Mouse (Mus musculus): Measurements from ENCODE around the gene Mif4gd.

The Mif4gd gene
- long read RNA-seq, experiment 1, transcript Mif4gd-208 (4 exons, 621 nt) = minor isoform, 5 of 87 reads
- long read RNA-seq, experiment 1, transcript Mif4gd-201 (6 exons, 1,372 nt) = major isoform, 44 of 87 reads
- long read RNA-seq, experiment 1, partial matches to known transcripts = 7 of 87 reads
- long read RNA-seq, experiment 1, other reads (novel, unspliced or antisense) = 20 of 87 reads
- long read RNA-seq, experiment 2, transcript Mif4gd-201 (6 exons, 1,372 nt) = major isoform, 17 of 32 reads
- long read RNA-seq, experiment 2, partial matches to known transcripts = 3 of 32 reads
- long read RNA-seq, experiment 2, other reads (novel, unspliced or antisense) = 10 of 32 reads

GRCm38 (mm10) chr11:115612410-115613137 lies at the start of gene Mif4gd:
TSS of gene Mif4gd (minus strand) at chr11:115612969.
- intact Hi-C loops (cut with DNase I) = no loop called here

- intact Hi-C loops (cut with DNase I) = no loop called here
Measured at GRCm38 (mm10) chr11:115660376-115660775, 47.6 kb upstream of the Mif4gd start.

- intact Hi-C loops (cut with DNase I) = no loop called here
Measured at GRCm38 (mm10) chr11:115658521-115658920, 45.8 kb upstream of the Mif4gd start.

GRCm38 (mm10) chr11:115654128-115654527 lies 41.4 kb upstream of the Mif4gd start:
- intact Hi-C loops (cut with DNase I) = no loop called here

- intact Hi-C loops (cut with DNase I) = no loop called here
Measured at GRCm38 (mm10) chr11:115653194-115653593, 40.4 kb upstream of the Mif4gd start.

- intact Hi-C loops (cut with DNase I) = no loop called here
Measured at GRCm38 (mm10) chr11:115651680-115652079, 38.9 kb upstream of the Mif4gd start.

- intact Hi-C loops (cut with DNase I) = loop anchor here (5.0 kb wide), 1 partner anchor 163 kb away; the partner anchor contains the start of genes Caskin2 and Tsen54
Measured at GRCm38 (mm10) chr11:115649706-115650105, 36.9 kb upstream of the Mif4gd start.

- intact Hi-C loops (cut with DNase I) = loop anchor here (2.0 to 5.0 kb wide), 2 partner anchors 67 to 165 kb away; partner anchors contain the start of genes Caskin2 and Tsen54
Measured at GRCm38 (mm10) chr11:115647459-115647858, 34.7 kb upstream of the Mif4gd start.

GRCm38 (mm10) chr11:115646439-115646838 lies 33.7 kb upstream of the Mif4gd start:
- intact Hi-C loops (cut with DNase I) = loop anchor here (2.0 to 5.0 kb wide), 2 partner anchors 68 to 166 kb away; partner anchors contain the start of genes Caskin2 and Tsen54

GRCm38 (mm10) chr11:115645498-115645897 lies 32.7 kb upstream of the Mif4gd start:
- intact Hi-C loops (cut with DNase I) = loop anchor here (5.0 kb wide), 1 partner anchor 167 kb away; the partner anchor contains the start of genes Caskin2 and Tsen54

- intact Hi-C loops (cut with DNase I) = no loop called here
Measured at GRCm38 (mm10) chr11:115644308-115644707, 31.5 kb upstream of the Mif4gd start.

- intact Hi-C loops (cut with DNase I) = no loop called here
Measured at GRCm38 (mm10) chr11:115643265-115643664, 30.5 kb upstream of the Mif4gd start.

- intact Hi-C loops (cut with DNase I) = no loop called here
Measured at GRCm38 (mm10) chr11:115642705-115643104, 29.9 kb upstream of the Mif4gd start.

- intact Hi-C loops (cut with DNase I) = no loop called here
Measured at GRCm38 (mm10) chr11:115641664-115642036, 28.9 kb upstream of the Mif4gd start.

GRCm38 (mm10) chr11:115640978-115641663 lies 28.4 kb upstream of the Mif4gd start:
- intact Hi-C loops (cut with DNase I) = no loop called here

GRCm38 (mm10) chr11:115640311-115640828 lies 27.6 kb upstream of the Mif4gd start:
- intact Hi-C loops (cut with DNase I) = no loop called here

- intact Hi-C loops (cut with DNase I) = no loop called here
Measured at GRCm38 (mm10) chr11:115639540-115639939, 26.8 kb upstream of the Mif4gd start.

GRCm38 (mm10) chr11:115638498-115639409 lies 26.0 kb upstream of the Mif4gd start:
- intact Hi-C loops (cut with DNase I) = no loop called here

- intact Hi-C loops (cut with DNase I) = no loop called here
Measured at GRCm38 (mm10) chr11:115636960-115637359, 24.2 kb upstream of the Mif4gd start.

GRCm38 (mm10) chr11:115635484-115635883 lies 22.7 kb upstream of the Mif4gd start:
- intact Hi-C loops (cut with DNase I) = no loop called here

Data from adrenal gland (tissue).